Mouse (Mus musculus): ENCODE measurements around the gene Prokr2. TPM values are rescaled to one million over a fixed set of nuclear protein-coding genes. Genes with fewer than 3 reads are reported as not detected.
"Not testable (repeated sequence)": the region's sequence is repeated elsewhere in the genome, so short reads cannot be mapped to it uniquely, and the experiment has no call there.

Gene Prokr2
- total RNA-seq, 2 experiments from 2014 or later, result 2.8 to 3.7 TPM

- DNase-seq (ENCODE audit: extremely low spot score in 1 of 2, low spot score in 1 of 2), result no peak
These were observed 94.4 kb downstream of the Prokr2 start for GRCm38 (mm10) chr2:132290808-132291207.

- DNase-seq (ENCODE audit: extremely low spot score in 1 of 2, low spot score in 1 of 2), result not testable (repeated sequence)
These were observed 96.0 kb downstream of the Prokr2 start for GRCm38 (mm10) chr2:132289213-132289612.

Other genes starting within 250 kb of the Prokr2 start
- gene Slc23a2, start 240.3 kb downstream of the Prokr2 start, total RNA-seq (2021), result 10 to 100 TPM; 90.9 to 94.0 TPM
- gene Tmem230, start 137.6 kb downstream of the Prokr2 start, total RNA-seq (2021), result 10 to 100 TPM; 27.4 to 29.6 TPM
- 10 to 100 TPM; 47.4 to 50.8 TPM for gene Pcna, start 132.1 kb downstream of the Prokr2 start, total RNA-seq (2021)
- 100 to 1,000 TPM; 228 to 237 TPM for gene Cds2, start 122.3 kb downstream of the Prokr2 start, total RNA-seq (2021)
- gene Gpcpd1, start 202.3 kb upstream of the Prokr2 start, total RNA-seq (2021), result 10 to 100 TPM; 69.6 to 87.4 TPM